Comparison of ENCODE assay signal across 8 mouse cellular contexts in the genomic region with DNA sequence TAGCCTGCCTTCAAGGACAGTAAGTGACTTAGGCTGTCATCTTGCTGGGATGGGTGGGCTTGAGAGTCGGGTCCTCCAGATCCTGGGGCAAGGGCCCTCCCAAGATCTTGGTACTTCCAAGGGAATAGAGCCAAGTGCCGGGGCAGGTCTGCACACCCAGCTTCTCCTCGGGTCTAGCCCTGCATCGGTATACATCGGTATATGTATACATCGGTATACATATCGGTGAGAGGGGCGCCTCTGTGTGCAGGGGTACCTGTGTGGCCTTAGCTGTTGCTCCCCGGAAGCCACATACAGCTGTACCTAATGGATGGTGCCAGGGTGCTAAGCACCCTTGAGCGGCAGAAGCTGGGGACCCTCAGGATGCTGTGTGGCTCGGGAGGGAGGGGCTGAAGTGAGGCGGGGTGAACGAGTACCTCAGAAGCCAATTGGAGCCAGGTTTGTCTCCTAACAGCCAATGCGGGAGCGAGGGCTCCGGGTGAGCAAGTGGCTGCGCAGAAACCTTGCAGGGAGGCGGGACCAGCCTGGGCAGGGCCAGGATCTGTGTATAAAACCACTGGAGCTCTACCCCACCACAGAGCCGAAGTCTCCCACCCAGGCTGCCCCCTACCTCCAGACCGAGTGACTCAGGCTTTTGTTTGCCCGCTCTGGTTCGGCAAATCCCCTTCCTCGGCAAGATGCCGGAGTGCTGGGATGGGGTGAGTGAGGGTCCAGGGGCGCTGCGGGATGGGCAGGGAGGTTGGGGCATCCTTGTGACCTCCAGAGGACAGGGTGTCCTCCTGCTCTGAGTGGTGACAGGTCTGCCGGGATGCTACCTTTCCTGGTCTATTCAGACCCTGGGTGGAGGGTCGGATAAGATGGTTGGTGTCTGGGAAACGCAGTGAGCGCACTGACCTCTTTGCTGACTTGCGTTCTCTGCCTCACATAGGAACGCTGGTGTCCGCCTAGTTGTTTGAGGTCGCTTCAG. TPM values are rescaled to one million over a fixed set of nuclear protein-coding genes. Genes with fewer than 3 reads are reported as not detected.
DNase-seq lines count a peak whose midpoint lies in the region; ATAC-seq lines count a peak whose summit lies in the region.

No protein-coding gene starts in this region.

- H3K9ac ChIP-seq in forebrain, embryonic 15.5 days (replicated peaks), result peak overlapping the region; percentile 89
- peak overlapping the region; percentile 16; the same call in 1 of the 2 replicates for H3K9ac ChIP-seq in liver, embryonic 15.5 days
- peak overlapping the region; percentile 72 for H3K9ac ChIP-seq in neural tube, embryonic 12.5 days

- no peaks in the 10 kb centered on the region for H3K27me3 ChIP-seq in forebrain, embryonic 15.5 days
- H3K27me3 ChIP-seq in liver, embryonic 15.5 days, result peaks cover 65% of the 10 kb centered on the region
- no peaks in the 10 kb centered on the region for H3K27me3 ChIP-seq in neural tube, embryonic 12.5 days (replicated peaks)

- H3K9me3 ChIP-seq in forebrain, embryonic 15.5 days, result no peaks in the 10 kb centered on the region
- no peaks in the 10 kb centered on the region for H3K9me3 ChIP-seq in liver, embryonic 15.5 days (replicated peaks)
- no peaks in the 10 kb centered on the region for H3K9me3 ChIP-seq in neural tube, embryonic 12.5 days

- H3K4me1 ChIP-seq in forebrain, embryonic 15.5 days, result peaks cover 46% of the 10 kb centered on the region
- H3K4me1 ChIP-seq in liver, embryonic 15.5 days (replicated peaks), result peaks cover 19% of the 10 kb centered on the region
- peaks cover 24% of the 10 kb centered on the region for H3K4me1 ChIP-seq in neural tube, embryonic 12.5 days

- DNase-seq in ES-CJ7 (ENCODE audit: low read depth, low spot score), result peak; percentile 91
- DNase-seq in cerebellum, adult 11-12 months, result peak; percentile 95
- peak; percentile 78 to 86 for DNase-seq in heart, postnatal 14 days
- peak; percentile 86 to 92 for DNase-seq in kidney, postnatal 4 days
- DNase-seq in testis, postnatal 10 days (ENCODE audit: low spot score), result peak; percentile 83

- WGBS in forebrain, embryonic 15.5 days, result 2% methylated on average over 34 of the region's 34 CpGs
- 4% methylated on average over 34 of the region's 34 CpGs for WGBS in liver, embryonic 15.5 days (ENCODE audit: insufficient replicate concordance)
- 3% methylated on average over 34 of the region's 34 CpGs for WGBS in neural tube, embryonic 12.5 days

- peak overlapping the region; percentile 83 for H3K4me3 ChIP-seq in forebrain, embryonic 15.5 days
- H3K4me3 ChIP-seq in liver, embryonic 15.5 days (replicated peaks), result peak overlapping the region; percentile 52
- H3K4me3 ChIP-seq in neural tube, embryonic 12.5 days, result peak overlapping the region; percentile 56

- peak overlapping the region; percentile 74 for H3K27ac ChIP-seq in forebrain, embryonic 15.5 days (replicated peaks)
- no peak overlapping the region; the same call in 1 of the 2 replicates for H3K27ac ChIP-seq in liver, embryonic 15.5 days (replicated peaks)
- H3K27ac ChIP-seq in neural tube, embryonic 12.5 days, result peak overlapping the region; percentile 28

- peak; percentile 95 for ATAC-seq in forebrain, embryonic 15.5 days (replicated peaks)
- peak; percentile 71 for ATAC-seq in liver, embryonic 15.5 days (ENCODE audit: insufficient read depth)
- peak; percentile 93 for ATAC-seq in neural tube, embryonic 12.5 days (ENCODE audit: low FRiP score, low read depth)

- peaks cover 13% of the 10 kb centered on the region for H3K36me3 ChIP-seq in forebrain, embryonic 15.5 days
- no peaks in the 10 kb centered on the region for H3K36me3 ChIP-seq in liver, embryonic 15.5 days (replicated peaks)
- H3K36me3 ChIP-seq in neural tube, embryonic 12.5 days, result peaks cover 5% of the 10 kb centered on the region; the same call in 1 of the 2 replicates

- peak overlapping the region; percentile 97 for H3K4me2 ChIP-seq in forebrain, embryonic 15.5 days (replicated peaks)
- peak overlapping the region; percentile 81 for H3K4me2 ChIP-seq in liver, embryonic 15.5 days
- peak overlapping the region; percentile 94 for H3K4me2 ChIP-seq in neural tube, embryonic 12.5 days (replicated peaks)

- intact Hi-C loops in heart, postnatal 14 days (cut with DNase I), result no loop called here

RNA-seq across cellular contexts. Expression of a gene that starts 12.9 kb away (rescaled TPM):
- polyA plus RNA-seq in forebrain, embryonic 15.5 days (2015; fragmentation: Nextera tagmentation; extraction: Ambion mirVana), result 26.1 and 28.8 TPM in 2 replicates
- 10 to 100 TPM in 1 of 2 experiments, 1 to 10 TPM in 1; 8.5 to 11.6 TPM for total RNA-seq in heart, postnatal 14 days (2021)
- polyA plus RNA-seq in liver, embryonic 15.5 days (2015; fragmentation: Nextera tagmentation; extraction: Ambion mirVana), result 16.5 and 18.5 TPM in 2 replicates
- polyA plus RNA-seq in neural tube, embryonic 12.5 days (2016; fragmentation: Nextera tagmentation; extraction: Ambion mirVana), result 16.6 and 23.0 TPM in 2 replicates

RNA-seq across cellular contexts. Expression of a gene that starts 26.0 kb away (rescaled TPM):
- 200 and 204 TPM in 2 replicates for polyA plus RNA-seq in forebrain, embryonic 15.5 days (2015; fragmentation: Nextera tagmentation; extraction: Ambion mirVana)
- total RNA-seq in heart, postnatal 14 days (2021), result 100 to 1,000 TPM; 314 to 320 TPM
- polyA plus RNA-seq in liver, embryonic 15.5 days (2015; fragmentation: Nextera tagmentation; extraction: Ambion mirVana), result 0.98 and 1.1 TPM in 2 replicates
- polyA plus RNA-seq in neural tube, embryonic 12.5 days (2016; fragmentation: Nextera tagmentation; extraction: Ambion mirVana), result 130 and 145 TPM in 2 replicates

Comparison
In these comparisons a context has a peak if more than half of its experiments do, and no peak if none do; other contexts are left out.
1. H3K9ac ChIP-seq: peak in every context shown above with its lines; median percentile 89 in forebrain, embryonic 15.5 days; 72 in neural tube, embryonic 12.5 days; 16 in liver, embryonic 15.5 days.
2. RNA of a gene that starts 26.0 kb away (polyA plus RNA-seq): 200 to 204 TPM in forebrain, embryonic 15.5 days and 130 to 145 TPM in neural tube, embryonic 12.5 days; 0.98 to 1.1 TPM in liver, embryonic 15.5 days; every median in the first group is over 10 times any median in the second.
3. Peak in every context shown above with its lines, with median percentiles within 50 percentile points of each other: DNase-seq, ATAC-seq, H3K4me2 ChIP-seq and H3K4me3 ChIP-seq.